Mouse (Mus musculus) gastrocnemius, adult 8-10 months (tissue): Measurements from ENCODE around the gene F3. TPM values are rescaled to one million over a fixed set of nuclear protein-coding genes. Genes with fewer than 3 reads are reported as not detected.
"Not testable (repeated sequence)": the region's sequence is repeated elsewhere in the genome, so short reads cannot be mapped to it uniquely, and the experiment has no call there.

Experiments used
- DNase-seq, 2 experiments: peaks; one replicate each; pipeline ENCODE4 v3.0.0; 2022; ENCODE audit warnings: low spot score in 2 of 2
- total RNA-seq, 4 experiments: library from RNA; stranded (reverse); gene quantifications; 2 replicates each; pipeline ENCODE4 v1.2.4; 2022

Gene F3
- total RNA-seq, 4 experiments from 2014 or later: 2.9 to 4.3 (median 3.6) TPM

GRCm38 (mm10) chr3:121738742-121739342 is 15.5 kb downstream of the F3 start:
- DNase-seq: no peak

GRCm38 (mm10) chr3:121739489-121740213 is 16.3 kb downstream of the F3 start:
- no peak for DNase-seq

DNA sequence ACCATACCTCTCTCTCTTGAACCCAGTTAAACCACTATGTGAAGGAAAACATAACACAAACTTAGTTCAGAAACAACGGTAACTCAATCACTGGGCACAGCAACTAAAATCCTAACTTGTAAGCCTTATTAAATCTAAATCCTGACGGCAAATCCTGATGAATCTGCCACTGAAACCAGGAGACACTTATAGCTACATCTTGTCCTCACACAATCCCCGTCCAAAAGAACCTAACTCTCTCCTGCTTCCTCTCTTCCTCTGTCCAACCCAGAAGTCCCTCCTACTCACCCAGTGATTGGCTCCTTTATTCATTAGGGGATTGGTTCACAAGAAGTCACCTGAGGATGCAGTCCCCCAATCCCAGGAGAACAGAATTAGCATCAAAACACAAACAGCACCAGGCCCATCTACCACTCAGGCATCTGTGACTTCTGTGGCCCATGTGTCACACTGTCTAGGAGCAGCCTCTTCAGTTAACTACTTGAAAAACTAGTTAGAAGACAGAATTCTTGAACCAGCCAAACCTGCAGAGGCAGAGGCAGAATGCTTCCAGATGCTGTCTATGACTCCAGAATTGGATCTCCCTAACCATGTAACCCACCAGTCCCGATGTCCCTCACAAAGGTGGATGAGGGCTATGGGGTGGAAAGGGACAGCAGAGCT is 18.0 kb downstream of the F3 start:
- DNase-seq: not testable (repeated sequence)

- DNase-seq: not testable (repeated sequence)
Measured at GRCm38 (mm10) chr3:121754319-121755090, 31.2 kb downstream of the F3 start.

DNA sequence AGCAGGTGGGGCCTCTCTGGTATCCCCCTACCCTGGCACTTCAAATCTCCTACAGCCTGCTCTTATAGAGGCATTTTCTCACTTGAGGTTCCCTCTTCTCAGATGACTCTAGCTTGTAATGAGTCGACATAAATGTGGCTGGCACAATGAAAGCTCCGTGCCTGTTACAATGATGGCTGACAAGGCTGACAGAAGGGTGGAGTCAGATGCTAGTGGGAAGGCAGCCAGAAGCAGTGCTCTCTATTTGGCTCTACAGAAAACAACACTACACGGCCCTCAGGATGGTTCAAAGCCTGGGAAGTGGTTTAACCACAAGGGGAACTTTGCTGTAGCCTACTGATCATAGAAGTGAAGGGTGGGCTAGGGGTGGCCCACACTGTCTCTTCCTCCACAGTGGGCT is 31.8 kb downstream of the F3 start:
- DNase-seq: no peak

GRCm38 (mm10) chr3:121758373-121758772 is 35.0 kb downstream of the F3 start:
- no peak for DNase-seq

DNA sequence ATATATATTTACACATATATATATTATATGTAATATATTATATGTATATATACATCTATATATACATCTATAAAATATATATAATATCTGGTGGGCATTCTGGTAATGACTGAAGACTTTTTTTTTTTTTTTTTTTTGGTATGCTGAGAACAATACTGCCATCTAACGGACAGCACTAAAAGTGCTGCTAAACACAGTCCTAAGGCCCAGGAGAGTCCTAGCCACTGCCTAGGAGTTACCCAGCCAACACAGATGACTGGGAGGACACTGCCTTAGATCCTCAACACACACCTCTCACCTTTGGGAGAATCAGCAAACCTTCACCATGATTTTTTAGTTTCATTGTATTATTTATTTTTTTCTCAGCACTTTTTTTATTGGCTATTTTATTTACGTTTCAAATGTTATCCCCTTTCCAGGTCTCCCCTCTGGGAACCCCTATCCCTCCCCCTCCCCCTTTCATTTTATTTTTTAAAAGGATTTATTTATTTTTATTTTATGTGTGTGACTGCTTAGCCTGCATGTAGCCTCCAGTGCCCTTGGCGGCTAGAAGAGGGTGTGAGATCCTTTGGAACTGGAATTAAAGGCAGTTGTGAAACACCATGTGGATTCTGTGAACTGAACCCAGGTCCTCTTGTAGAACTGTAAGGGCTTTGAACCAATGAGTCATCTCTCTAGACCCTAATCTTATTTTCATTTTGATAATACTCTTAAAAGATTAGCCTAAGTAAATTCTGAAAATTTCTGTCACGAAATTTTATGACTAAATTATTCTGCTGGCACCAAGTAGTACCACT is 38.9 kb downstream of the F3 start:
- no peak for DNase-seq

DNA sequence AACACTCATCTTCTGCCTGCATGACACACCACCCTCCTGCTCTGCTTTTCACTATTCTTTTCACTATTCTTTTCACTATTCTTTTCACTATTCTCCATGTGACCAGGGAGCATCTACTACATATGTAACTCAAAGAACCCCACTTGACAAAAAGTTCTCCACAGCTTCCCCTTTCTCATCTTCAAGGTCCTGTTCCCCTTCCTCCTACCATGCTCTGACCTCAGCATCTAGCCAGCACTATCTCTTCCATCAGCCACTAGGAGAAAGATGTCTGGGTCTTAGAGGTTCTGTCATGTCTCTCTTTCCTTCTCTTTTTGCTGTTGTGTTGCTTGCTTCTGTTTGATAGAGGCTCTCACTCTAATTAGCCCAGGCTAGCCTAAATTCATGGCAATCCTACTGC is 42.7 kb downstream of the F3 start:
- DNase-seq: no peak

- no peak for DNase-seq
Measured at GRCm38 (mm10) chr3:121766818-121767217, 43.5 kb downstream of the F3 start.

- DNase-seq: no peak
Measured at GRCm38 (mm10) chr3:121768770-121769169, 45.4 kb downstream of the F3 start.

GRCm38 (mm10) chr3:121773336-121773735 is 50.0 kb downstream of the F3 start:
- DNase-seq: not testable (repeated sequence)

- DNase-seq: peak; percentile 5 to 9
Measured at GRCm38 (mm10) chr3:121777943-121778342, 54.6 kb downstream of the F3 start.

GRCm38 (mm10) chr3:121783020-121783419 is 59.7 kb downstream of the F3 start:
- no peak for DNase-seq

Other genes starting within 250 kb of the F3 start
- under 1 TPM in 1 of 4 experiments, not detected in 3; 0.34 TPM for gene Slc44a3, start 191.1 kb upstream of the F3 start, total RNA-seq
- gene 4930432M17Rik, start 52.8 kb upstream of the F3 start, total RNA-seq: not detected
- 10 to 100 TPM; 33.2 to 39.3 (median 34.6) TPM for gene Abcd3, start 91.8 kb downstream of the F3 start, total RNA-seq
- gene Arhgap29, start 229.0 kb downstream of the F3 start, total RNA-seq: 10 to 100 TPM in 3 of 4 experiments, 1 to 10 TPM in 1; 8.9 to 12.8 (median 10.7) TPM